Comparison of ENCODE assay signal across 20 mouse cellular contexts in the genomic region with DNA sequence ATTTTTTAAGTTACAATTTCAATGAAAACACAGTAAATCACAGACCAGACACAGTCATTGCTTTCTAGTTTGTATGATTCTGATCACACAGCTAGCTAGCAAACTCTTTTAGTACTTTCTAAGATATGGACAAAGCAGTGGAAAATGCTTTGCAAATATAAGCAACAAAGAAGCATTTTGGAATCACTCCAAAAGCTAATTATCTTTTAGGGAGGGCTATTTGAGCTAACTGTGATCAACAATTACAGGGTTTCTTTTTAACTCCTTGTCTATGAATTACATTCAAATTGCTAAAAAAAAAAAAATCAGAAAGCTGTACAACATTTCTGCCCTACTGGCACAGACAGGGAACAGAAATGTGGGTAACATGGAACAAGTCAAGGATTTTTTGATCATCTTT.
"Had no signal": no experiment of that assay in that cellular context is flagged by ENCODE, and none has a peak within 500 bp of the region (broad histone marks: within the 10 kb centered on the region; RNA-seq: fewer than 3 reads in every experiment).

No protein-coding gene starts in this region.

- H3K9me3 ChIP-seq: liver, embryonic 15.5 days; lung, embryonic 15.5 days; midbrain, embryonic 13.5 days; midbrain, embryonic 15.5 days; neural tube, embryonic 12.5 days had no signal

- ATAC-seq: liver, postnatal 0 days; lung, postnatal 0 days; midbrain, embryonic 13.5 days; midbrain, embryonic 15.5 days had no signal

- H3K4me1 ChIP-seq: liver, embryonic 15.5 days; lung, embryonic 15.5 days; megakaryocyte, embryonic 14.5 days; midbrain, embryonic 13.5 days; midbrain, embryonic 15.5 days; neural tube, embryonic 12.5 days had no signal

- H3K27me3 ChIP-seq: liver, embryonic 15.5 days; lung, embryonic 15.5 days; midbrain, embryonic 13.5 days; midbrain, embryonic 15.5 days; neural tube, embryonic 12.5 days had no signal

- H3K36me3 ChIP-seq: liver, embryonic 15.5 days; lung, embryonic 15.5 days; midbrain, embryonic 13.5 days; midbrain, embryonic 15.5 days; neural tube, embryonic 12.5 days had no signal

- H3K27ac ChIP-seq: liver, embryonic 15.5 days; lung, embryonic 15.5 days; macrophage; midbrain, embryonic 13.5 days; midbrain, embryonic 15.5 days; neural tube, embryonic 12.5 days had no signal

- H3K4me2 ChIP-seq: liver, embryonic 15.5 days; lung, embryonic 15.5 days; midbrain, embryonic 11.5 days; midbrain, embryonic 13.5 days; midbrain, embryonic 15.5 days; neural tube, embryonic 12.5 days had no signal

- H3K9ac ChIP-seq: liver, embryonic 15.5 days; liver, postnatal 0 days; lung, embryonic 15.5 days; midbrain, embryonic 13.5 days; midbrain, embryonic 15.5 days; neural tube, embryonic 12.5 days had no signal

- DNase-seq: liver, postnatal 0 days; lung, postnatal 14 days; lung, postnatal 36 days; retina, postnatal 1 day; right cerebral cortex, adult 18-20 months; right cerebral cortex, postnatal 25 days; right cerebral cortex, postnatal 4 days; spleen, adult 18-20 months; thymus, adult 18-20 months; thymus, postnatal 14 days; thymus, postnatal 36 days had no signal

- H3K4me3 ChIP-seq: liver, embryonic 15.5 days; lung, embryonic 15.5 days; megakaryocyte, embryonic 14.5 days; midbrain, embryonic 13.5 days; midbrain, embryonic 15.5 days; neural tube, embryonic 12.5 days had no signal
